Mouse (Mus musculus): ENCODE results near the gene Nhsl2.

- TF ChIP-seq POLR2A (IDR thresholded peaks at IDR 0.05; ENCODE audit: extremely low read depth, insufficient read depth, low read length): no peak
- TF ChIP-seq CTCF (IDR thresholded peaks at IDR 0.05; ENCODE audit: extremely low read depth, insufficient read depth, low read length): no peak
Observed at GRCm38 (mm10) chrX:101954492-101954851, 105.3 kb downstream of the Nhsl2 start.

Measured in cortical plate, adult 2 months (tissue).